Mouse (Mus musculus): ENCODE measurements at regions not wholly inside any gene's neighbourhood (a gene's known extent, or its start where the extent isn't known, plus 50 kb on each side); places are given as distances from the start of the nearest gene placed in this dataset.
"Not testable (repeated sequence)": the region's sequence is repeated elsewhere in the genome, so short reads cannot be mapped to it uniquely, and the experiment has no call there.

DNA sequence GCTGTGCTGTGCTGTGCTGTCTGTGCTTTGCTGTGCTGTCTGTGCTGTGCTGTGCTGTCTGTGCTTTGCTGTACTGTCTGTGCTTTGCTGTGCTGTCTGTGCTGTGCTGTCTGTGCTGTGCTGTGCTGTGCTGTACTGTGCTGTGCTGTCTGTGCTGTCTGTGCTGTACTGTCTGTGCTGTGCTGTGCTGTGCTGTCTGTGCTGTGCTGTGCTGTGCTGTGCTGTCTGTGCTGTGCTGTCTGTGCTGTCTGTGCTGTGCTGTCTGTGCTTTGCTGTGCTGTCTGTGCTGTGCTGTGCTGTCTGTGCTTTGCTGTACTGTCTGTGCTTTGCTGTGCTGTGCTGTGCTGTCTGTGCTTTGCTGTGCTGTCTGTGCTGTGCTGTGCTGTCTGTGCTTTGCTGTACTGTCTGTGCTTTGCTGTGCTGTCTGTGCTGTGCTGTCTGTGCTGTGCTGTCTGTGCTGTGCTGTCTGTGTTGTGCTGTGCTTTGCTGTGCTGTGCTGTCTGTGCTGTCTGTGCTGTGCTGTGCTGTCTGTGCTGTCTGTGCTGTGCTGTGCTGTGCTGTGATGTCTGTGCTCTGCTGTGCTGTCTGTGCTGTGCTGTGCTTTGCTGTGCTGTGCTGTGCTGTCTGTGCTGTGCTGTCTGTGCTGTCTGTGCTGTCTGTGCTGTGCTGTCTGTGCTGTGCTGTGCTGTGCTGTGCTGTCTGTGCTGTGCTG, 197.5 kb downstream of the Tcp10c start:
- DNase-seq, result not testable (repeated sequence)

DNA sequence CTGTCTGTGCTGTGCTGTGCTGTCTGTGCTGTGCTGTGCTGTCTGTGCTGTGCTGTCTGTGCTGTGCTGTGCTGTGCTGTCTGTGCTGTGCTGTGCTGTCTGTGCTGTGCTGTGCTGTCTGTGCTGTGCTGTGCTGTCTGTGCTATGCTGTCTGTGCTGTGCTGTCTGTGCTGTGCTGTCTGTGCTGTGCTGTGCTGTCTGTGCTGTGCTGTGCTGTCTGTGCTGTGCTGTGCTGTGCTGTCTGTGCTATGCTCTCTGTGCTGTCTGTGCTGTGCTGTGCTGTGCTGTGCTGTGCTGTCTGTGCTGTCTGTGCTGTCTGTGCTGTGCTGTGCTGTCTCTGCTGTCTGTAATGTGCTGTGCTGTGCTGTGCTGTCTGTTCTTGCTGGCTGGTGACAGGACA, 198.5 kb downstream of the Tcp10c start:
- not testable (repeated sequence) for DNase-seq

DNA sequence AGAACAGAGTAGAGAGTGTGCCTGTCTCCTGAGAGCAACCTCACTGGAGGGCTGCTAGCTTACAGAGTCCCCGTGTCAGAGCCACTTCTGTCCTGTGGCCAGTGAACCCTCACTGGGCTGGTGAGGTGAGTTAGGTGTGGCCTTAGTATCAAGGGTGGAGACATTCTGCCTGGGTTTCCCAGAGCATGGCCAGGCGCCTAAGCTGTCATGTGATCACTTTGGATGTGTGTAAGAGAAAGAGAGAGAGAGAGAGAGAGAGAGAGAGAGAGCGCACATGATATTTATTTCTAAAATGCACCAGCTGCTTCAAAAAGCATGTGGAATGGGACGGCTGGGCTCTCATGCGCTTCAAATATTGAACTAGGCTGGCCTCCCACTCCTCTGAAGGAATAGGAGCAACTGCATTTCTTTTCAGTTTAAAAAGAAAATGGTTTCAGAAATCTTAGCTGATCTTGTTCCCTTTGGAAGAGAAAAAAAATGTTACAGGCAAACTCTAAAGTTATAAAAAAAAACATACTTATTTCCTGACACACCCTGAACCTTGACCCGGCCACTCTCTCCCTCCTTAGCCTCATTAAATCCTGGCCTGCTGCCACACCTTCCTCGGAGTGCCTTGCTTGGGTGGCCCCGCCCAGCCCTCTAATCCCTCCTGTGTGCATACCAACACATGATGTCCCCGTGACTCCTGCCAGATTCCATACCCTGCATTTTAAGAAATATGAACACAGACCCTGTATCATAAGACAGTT, 201.1 kb downstream of the Tcp10c start:
- peak; percentile 94 for DNase-seq

DNA sequence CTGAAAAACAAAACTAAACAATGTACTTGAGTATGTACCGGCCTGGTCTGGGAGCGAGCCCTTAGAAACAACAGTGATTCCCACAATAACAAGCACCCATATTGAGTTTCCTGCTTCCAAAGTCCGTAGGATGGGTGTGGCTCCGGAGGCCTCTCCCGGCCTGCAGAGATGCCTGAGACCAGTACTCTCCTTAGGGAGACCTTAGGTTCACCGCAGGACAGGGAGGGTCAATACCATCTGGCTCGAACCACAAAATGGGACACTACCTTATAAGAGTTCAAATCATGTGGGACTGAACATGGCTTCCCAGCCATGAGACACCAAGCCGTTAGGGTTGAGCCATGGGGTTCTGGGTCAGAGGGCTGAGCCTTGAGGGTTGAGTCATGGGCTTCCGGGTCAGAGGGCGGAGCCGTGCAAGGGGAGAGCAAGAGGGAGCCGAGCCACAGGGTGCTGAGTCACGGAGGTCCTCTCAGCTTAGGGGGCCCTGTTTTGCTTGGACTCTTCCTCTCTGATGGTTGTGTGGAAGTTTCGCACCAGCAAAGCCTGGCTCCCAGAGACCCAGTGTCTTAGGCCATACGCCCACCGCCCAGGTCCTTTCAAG, 201.8 kb downstream of the Tcp10c start:
- not testable (repeated sequence) for DNase-seq

DNA sequence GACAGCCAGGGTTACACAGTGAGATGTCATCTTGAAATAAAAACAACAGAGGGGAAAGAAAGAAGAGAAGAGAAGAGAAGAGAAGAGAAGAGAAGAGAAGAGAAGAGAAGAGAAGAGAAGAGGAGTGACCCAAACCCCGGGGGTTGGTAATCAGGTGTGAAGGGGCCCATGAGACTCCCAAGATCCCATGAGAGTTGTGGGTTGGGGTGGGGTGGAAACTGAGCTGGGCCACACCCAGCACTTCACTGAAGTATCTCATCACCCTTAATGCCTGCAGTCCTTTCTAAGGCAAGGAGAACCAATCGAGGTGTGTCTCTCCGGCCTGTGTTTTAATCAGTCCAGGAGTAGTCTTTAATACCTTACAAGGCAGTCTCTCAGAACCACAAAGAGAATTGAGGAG, 201.5 kb upstream of the Afdn start:
- no peak for DNase-seq

DNA sequence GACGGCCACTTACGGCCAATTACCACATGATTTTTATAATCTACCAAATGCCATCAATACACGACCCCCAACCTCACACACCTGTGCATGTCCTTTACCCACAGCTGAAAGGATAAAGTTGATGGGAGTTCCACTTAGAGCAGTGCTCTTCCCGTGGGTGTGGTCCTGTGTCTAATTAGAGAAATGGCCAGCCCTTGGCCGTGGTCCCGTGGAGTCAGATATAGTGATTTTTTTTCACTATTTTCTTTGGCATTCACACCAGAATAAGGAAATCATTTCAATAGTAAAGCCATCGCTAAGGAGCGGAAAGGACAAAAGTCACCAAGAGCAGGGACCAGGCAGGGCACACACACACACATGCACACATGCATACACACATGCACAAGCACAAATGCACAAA, 199.0 kb upstream of the Afdn start:
- DNase-seq, result peak; percentile 47

DNA sequence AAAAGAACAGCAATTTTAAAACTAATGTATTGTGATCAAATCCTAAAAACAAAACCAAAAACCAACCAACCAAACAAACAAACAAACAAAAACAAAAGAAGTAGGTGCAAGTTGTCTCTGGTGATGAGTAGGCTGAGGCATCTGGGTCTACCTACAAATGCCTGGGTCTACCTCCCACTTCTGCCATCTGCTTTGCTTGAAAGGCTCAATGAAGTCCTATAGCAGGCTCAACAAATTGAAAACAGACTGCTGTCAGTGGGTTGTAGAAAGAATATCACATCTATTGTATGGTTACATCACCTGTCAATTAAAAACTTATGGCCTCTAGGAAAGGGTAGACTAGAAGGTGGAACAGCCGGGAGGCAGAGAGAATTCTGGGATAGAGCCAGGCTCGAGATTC, 197.4 kb upstream of the Afdn start:
- no peak for DNase-seq

DNA sequence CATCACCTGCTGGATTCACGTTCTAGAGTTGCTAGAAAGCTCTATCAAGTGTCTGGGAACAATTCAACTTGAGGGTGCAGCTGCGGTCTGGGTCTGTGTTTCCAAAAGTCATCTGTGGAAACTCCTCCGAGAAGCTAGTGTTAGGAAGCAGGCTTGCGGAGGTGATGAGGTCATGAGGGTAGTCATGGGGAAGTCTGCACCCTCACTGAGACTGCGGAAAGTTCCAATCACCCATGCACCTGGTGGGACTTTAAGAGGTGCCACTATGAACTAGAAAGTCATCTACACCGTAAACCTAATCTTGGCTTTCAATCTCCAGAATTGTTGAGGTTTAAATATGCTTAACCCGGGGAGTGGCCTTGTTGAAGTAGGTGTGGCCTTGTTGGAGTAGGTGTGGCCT, 195.5 kb upstream of the Afdn start:
- no peak for DNase-seq

DNA sequence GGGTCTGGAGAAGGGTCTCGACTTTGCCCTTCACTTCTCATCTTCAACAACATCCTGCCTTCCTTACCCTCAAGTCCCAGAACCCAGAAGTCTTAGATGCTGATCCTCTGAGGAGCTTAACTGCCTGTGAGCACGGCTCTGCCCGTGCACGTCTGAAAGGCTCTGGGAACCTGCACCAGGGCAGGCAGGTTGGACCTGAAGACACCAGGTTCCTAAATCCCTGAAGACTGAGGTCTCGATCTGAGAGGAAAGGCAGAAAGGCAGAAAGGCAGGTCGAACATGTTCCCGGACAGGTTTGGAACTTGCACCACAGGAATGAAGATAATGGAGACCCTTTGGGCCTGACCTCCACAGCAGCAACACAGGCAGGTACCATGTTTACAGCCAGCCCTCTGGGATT, 193.7 kb upstream of the Afdn start:
- DNase-seq, result no peak

DNA sequence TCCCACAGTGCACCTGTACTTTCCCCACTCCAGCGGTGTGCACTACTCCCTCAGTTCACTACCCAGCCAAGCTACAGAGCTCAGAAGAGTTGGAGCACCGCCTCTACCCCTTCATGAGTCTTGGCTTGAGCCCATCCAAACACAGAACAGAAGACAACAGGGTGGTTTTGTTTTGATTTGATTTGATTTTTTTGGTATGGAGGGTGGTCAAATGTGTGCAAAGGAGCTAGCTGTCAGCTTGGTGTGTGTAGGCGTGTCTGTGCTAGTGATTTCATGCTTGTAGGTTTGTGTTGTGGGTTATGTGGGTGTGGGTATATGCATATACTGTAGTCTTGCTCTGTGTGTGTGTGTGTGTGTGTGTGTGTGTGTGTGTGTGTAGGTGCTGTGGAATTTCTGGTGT, 193.2 kb upstream of the Afdn start:
- DNase-seq, result no peak

DNA sequence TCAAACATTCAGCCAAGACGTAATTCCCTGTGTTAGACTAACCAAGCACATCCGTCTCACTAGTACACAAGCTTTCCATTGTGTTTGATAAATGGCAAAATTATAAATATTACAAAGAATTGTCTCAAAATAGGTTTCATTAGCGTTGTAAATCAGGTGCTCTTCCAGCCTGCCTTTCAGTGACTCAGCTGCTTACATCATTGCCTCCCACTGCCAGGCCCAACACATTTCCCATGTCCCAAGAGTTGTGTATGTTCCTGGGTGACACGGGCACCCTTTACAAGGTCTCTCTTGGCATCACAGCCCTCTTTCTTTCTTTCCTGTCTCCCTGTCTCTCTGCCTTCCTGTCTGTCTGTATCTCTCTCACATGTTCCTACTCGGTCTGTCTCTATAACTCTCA, 189.5 kb upstream of the Afdn start:
- DNase-seq, result no peak

DNA sequence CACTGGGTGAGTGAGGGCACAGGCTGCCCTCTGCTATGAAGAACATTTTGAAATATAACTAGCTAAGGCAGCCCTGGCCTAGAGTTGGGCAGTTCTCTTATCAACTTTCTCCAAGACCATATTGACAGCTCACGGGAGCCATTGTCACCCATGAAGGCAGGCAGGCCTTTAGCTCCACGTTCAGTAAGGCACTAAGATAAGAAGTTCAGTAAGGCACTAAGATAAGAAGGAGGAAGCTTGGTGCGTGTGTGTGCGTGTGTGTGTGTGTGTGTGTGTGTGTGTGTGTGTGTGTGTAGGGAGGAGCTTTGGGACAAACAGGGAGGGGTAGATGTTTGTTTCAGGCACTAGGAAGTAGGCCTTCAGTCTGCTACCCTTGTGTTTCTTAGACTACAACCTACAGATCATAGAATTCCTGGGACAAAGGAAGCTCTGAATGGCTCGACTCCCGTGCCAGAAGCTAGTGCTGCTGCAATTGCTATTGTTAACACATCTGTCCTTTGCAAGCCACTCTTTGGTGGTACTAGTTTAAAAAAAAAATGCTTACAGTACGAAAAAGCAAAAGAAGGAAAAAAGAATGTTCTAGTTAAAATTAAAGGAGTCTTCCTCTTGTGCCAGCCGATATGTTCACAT, 188.0 kb upstream of the Afdn start:
- no peak for DNase-seq

DNA sequence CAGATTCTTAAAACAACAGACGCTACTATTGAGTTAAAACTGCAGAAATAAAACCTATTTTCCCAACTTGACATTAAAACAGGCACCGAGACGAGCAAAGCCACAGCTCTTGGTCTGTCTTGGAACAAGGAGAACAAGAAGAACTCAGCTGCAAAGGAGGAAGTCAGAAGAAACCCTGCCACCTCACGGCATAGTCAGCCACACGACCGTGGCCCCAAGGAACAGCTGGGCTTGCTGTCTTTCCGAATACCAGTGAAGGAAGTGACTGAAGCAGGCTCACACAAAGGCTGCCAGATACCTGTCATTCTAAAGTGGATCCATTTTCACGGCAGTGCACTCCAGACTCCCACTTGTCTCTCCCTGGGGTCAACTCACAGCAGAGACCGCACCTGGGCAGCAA, 187.3 kb upstream of the Afdn start:
- no peak for DNase-seq

DNA sequence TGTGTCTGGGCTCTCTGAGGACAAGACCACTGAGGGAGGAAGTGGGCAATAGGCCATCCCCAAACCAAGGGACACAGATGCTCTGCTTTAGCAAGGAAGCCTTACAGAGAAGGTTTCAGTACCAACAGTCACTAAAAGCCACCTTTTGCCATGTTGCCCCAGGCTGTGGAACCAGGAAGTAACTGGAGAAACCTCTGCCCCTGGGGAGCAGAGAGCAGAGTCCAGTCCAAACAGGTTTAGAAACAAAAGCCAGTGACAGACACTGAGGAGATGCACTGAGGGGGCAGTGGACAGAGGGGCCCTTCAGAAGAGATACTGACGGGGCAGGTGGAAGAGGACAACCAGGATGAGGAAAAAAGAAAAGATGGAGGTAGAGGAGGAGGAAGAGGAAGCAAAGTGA, 186.2 kb upstream of the Afdn start:
- DNase-seq, result no peak

DNA sequence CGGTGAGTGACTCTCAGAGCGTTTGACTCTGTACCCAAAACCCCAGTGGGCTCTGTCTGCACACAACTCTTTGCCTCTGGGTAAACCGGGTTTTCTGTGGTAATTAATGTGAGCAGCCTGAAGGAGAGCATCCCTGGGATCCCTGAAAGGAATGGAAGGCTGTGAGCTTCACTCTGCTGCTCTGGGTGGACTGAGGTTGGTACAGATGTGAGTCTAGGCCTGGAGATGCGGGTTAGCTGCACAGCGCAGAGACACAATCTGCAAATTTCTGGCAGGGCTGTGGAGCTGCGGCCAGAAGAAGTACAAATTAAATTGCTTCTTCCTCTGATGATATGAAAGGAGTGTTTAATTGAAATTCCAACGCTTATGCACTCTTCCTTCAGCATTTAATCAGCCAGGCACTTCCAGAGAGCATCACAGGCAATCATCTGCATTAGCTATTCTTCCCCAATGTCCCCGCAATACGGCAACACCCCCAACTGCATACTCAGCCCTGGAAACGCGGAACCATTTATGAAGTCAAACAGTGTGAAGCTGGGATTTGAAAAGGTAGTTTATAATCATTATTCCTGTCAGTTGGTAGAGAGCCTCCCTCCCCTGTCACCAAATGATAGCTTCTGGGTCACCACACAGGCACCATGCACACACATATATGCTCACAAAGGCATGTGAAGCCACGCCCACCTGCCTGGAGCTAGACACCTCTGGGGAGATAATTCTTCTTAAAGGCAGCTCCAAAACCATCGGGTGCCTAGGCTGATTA, 185.5 kb upstream of the Afdn start:
- DNase-seq, result no peak

DNA sequence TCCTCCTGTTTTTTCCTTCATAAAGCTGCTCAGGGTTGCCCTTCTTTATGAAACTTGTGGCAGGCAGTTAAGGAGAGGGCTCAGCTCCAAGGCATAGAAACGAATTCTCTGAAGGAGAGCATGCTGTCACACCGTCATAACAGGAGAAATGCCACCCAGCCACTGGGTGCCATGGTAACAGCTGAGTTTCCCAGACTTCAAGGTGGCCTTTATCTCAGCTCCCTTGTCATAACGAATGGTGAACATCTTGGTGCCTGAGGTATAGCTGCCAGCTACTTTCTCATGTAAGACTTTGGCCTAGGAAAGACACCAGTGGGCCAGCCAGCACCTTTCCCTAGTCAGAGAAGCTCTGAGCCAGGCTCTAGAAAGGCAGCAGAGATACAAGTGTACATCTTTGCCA, 182.5 kb upstream of the Afdn start:
- no peak for DNase-seq

DNA sequence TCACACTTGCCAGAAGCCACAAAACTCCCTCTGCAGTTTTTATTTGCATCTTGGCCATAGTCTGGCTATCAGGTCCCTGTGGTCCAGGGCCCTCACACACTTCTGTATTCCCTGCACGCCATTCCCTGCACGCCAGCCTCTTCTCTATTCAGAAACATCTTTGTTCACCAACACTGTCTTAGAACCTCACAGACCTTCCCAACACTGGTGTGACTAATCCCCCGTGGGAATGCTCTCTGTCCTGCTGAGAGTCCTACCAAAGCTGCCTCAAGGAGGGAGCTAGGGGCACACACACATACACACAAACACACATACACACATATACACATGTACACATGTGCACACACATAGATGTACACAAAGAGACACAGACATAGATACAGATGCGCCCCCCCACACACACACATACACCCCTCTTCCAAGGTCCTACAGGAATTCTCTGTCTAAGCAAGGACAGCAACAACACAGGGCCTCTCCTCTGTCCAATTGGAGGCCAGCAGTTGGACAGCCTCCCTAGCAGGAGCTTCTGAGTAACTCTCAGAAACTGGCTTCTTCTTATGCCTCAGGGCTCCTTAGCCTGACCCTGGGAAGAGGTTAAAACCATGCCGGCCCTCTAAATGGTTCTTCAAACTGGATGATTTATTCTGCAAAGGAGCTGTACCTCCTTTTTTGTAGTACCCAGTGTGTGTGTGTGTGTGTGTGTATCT, 179.0 kb upstream of the Afdn start:
- DNase-seq, result no peak

DNA sequence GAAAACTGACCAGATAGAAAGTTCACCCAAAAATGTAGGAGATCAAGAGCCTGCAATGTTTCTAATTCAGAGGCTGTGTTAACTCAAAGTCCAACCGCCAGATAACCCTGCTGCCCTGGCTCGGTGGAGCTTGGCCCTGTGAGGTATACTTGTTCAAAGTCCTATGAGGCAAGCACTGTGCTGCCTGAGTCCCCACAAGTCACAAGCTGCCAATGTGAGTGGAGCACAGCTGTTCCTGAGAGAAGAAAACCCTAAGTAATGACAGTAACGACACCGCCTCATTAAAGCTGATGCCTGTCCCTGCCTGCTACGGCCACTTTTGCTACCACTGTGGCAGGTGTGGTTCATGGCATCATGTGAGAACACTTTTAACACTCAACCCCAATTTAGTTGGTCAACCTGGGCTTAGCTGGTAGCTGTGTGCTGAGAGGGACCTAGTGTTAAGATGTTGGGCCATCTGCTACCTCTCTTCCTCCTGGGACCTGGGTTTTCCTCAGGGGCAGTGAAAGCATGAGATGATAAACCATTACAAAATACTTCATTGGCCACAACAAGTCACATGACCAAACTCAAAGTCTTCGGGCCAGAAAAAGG, 178.2 kb upstream of the Afdn start:
- DNase-seq, result no peak

DNA sequence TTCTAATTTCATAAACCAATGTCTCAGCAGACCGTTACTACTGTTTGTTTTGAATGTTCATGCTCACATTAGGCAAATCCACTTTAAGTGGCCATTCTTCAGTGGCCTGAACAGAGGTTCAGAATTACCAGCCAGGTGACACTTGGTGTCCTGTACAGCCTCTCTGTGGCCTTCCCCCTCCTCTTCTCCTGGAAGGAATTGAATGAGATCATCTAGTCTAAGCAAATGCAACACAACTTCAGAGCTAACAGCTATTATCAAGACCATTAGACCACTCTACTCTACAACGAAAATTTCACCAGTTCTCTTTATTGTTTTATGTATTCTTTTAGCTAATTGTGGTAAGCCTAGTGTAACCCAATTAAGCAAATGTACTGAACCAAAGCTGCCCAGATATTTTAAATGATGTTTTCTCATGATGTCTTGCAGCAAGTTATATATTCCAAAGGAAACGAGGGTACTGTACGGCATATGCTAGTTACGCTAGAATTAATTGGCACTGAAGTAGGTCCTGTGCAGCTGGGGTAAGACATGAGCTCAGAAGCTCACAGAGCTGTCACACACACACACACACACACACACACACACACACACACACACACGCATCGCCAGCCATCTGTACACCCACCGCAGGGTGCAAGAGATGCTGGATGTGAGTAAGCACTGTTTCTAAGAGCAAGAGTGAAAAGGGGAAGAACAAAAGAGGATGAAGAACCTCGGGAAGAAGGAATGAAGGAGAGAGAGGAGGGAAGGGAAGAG, 176.7 kb upstream of the Afdn start:
- no peak for DNase-seq

DNA sequence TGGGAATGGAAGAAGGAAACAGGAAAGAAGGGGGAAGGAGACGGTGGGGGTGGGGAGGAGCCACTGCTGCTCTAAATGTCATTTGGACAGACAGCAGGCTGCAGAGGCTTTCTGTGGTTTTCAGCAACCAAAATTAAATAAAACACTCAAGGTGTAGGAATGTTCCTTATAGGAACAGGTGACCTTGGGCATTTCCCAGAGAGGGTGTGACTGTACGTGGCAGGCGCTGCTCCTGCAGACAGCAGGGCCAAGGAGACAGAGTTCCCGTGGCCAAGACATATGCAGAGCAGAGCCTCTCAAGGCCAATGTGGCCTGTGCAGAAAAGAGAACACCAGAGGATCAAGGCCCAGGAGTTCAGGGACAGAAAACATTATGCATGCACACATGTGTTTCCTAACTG, 175.9 kb upstream of the Afdn start:
- no peak for DNase-seq

DNA sequence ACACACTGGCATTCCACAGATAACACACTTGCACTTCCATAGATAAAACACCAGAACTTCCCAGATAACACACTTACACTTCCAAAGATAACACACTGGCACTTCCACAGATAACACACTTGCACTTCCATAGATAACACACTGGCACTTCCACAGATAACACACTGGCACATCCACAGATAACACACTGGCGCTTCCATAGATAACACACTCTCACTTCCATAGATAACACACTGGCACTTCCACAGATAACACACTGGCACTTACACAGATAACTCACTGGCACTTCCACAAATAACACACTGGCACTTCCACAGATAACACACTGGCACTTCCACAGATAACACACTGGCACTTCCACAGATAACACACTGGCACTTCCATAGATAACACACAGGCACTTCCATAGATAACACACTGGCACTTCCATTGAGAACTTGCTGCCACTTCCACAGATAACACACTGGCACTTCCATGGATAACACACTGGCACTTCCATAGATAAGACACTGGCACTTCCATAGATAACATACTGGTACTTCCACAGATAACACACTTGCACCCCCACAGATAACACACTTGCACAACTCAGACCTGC, 170.0 kb upstream of the Afdn start:
- not testable (repeated sequence) for DNase-seq

Measured in kidney, postnatal 10 days (tissue).